Mouse (Mus musculus) E14TG2a.4 (cell line): ENCODE data around the gene Sh2d3c.

Experiments
- H3K27me3 ChIP-seq: 2 replicates; pipeline ENCODE4 v1.6.1; 2014; ENCODE audit warnings: low read length, control low read depth; ENCODE audit not compliant: insufficient read depth
- H3K36me3 ChIP-seq: 2 replicates; pipeline ENCODE4 v1.6.1; 2014; ENCODE audit warnings: low read length, control low read depth; ENCODE audit not compliant: insufficient read depth
- H3K4me1 ChIP-seq: replicated peaks from 2 replicates; pipeline ENCODE4 v1.6.1; 2014; ENCODE audit warnings: low read depth, low read length, control low read depth
- H3K4me3 ChIP-seq: replicated peaks from 2 replicates; pipeline ENCODE4 v1.5.1; 2014; ENCODE audit warnings: mild to moderate bottlenecking, low read length
- H3K9me3 ChIP-seq: 2 replicates; pipeline ENCODE4 v1.6.1; 2014; ENCODE audit warnings: low read length, control low read depth
- CTCF ChIP-seq: conservative IDR thresholded peaks from 2 replicates; pipeline ENCODE4 v1.5.1; 2014; ENCODE audit warnings: low read length
- NANOG ChIP-seq: IDR thresholded peaks from 2 replicates; pipeline ENCODE4 v1.6.1; 2014; ENCODE audit warnings: borderline replicate concordance, low read length, mixed read lengths
- POU5F1 ChIP-seq: IDR thresholded peaks from 2 replicates; pipeline ENCODE4 v1.6.1; 2014; ENCODE audit warnings: low read length, borderline replicate concordance

The Sh2d3c gene

DNA sequence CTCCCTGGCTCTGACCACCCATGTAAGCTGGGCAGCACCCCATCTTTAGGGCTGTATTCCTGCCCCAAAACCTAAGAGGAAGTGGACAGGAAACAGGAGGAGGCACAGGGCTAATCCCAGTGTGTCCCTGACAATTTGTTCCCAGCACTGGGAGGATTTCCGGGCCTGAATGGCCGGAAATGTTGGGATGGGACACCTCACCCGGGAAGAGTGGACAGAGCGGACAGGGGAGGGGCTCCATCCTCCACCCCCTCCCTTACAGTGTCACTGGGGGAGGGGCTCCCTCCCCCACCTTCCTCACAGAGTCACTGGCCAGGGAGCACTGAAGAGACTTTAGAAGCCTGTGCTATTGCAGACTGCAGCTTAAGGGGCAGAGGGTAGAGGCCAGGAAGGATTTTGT, 14.1 kb downstream of the Sh2d3c start:
- Histone ChIP-seq H3K4me1 (peaks cover 11% of the 10 kb centered on the region), H3K36me3 (no peaks in the 10 kb centered on the region)
- TF ChIP-seq CTCF (no peak), POU5F1 (no peak), NANOG (no peak)

DNA sequence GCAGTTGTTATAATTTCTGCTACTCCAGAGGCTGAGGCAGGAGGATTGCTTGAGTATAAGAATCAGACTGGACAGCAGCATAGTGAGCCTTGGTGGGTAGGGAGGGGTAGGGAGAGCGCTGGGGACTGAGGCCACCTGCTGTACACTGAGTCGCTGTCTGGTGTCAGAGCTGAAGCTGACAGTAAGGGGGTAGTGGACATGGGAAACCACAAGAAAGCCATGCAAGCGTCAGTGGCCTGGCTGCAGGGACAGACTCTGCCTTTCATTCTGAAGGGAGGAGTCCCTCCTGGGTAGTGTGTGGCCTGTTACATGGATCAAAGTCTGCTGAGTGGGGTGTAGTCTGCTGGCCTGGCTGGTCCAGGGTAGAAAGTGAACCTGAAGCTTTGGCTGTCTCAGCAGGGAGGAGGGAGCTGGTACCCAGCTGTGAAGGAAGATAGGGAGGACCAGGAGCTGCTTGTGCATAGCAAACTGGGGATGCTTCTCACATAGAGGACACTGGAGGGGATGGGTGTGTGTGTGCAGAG, 15.5 kb downstream of the Sh2d3c start:
- TF ChIP-seq CTCF (no peak), POU5F1 (no peak), NANOG (no peak)
- H3K36me3 ChIP-seq = no peaks in the 10 kb centered on the region
- peaks cover 17% of the 10 kb centered on the region for H3K9me3 ChIP-seq
- H3K4me3 ChIP-seq = no peak overlapping the region
- H3K4me1 ChIP-seq = peaks cover 12% of the 10 kb centered on the region
- peaks cover 34% of the 10 kb centered on the region for H3K27me3 ChIP-seq

More for the DNA sequence above, 14.1 kb downstream of the Sh2d3c start:
- H3K9me3 ChIP-seq = peaks cover 17% of the 10 kb centered on the region
- peaks cover 22% of the 10 kb centered on the region for H3K27me3 ChIP-seq
- no peak overlapping the region for H3K4me3 ChIP-seq

DNA sequence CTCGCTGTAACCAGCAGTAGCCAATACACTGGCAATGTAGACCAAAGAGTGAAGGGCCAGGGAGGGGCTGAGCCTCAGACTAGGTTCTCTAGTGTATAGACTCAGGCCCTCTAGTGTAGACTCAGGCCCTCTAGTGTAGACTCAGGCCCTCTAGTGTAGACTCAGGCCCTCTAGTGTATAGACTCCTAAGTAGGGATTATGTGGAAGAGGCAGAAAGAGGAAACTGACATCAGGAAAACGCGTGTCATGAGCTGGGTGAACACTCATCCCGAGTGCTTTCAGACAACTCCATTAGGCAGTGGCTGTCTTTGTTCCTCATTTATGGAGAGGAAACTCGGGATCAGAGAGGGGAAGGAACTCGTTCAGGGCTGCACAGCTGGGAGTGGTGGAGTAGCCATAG, 16.2 kb downstream of the Sh2d3c start:
- TF ChIP-seq NANOG (no peak), POU5F1 (no peak), CTCF (no peak)
- H3K4me3 ChIP-seq = no peak overlapping the region
- H3K36me3 ChIP-seq = no peaks in the 10 kb centered on the region
- H3K4me1 ChIP-seq = peaks cover 17% of the 10 kb centered on the region
- peaks cover 17% of the 10 kb centered on the region for H3K9me3 ChIP-seq
- H3K27me3 ChIP-seq = peaks cover 39% of the 10 kb centered on the region

DNA sequence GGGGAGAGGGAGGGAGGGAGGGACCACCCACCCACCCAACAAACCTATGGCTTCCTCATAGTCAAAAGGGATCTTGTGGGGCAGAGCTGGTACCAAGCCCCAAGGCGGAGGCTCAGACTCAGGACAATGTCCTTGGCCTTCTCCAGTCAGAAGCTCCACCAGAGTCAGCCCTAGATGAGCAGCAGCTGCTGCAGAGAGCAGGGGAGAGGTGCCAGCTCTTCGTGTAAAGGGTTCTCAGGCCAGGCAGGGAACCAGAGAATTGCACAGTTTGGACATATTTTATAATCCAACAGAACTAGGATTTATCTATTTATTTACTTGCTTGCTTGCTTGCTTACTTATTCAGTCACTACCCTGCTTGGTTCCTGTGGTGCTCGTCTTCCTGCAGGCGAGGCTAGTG, 18.5 kb downstream of the Sh2d3c start:
- peaks cover 58% of the 10 kb centered on the region for H3K27me3 ChIP-seq
- H3K9me3 ChIP-seq = peaks cover 17% of the 10 kb centered on the region
- TF ChIP-seq NANOG = no peak
- TF ChIP-seq CTCF = no peak
- no peak for TF ChIP-seq POU5F1
- peaks cover 22% of the 10 kb centered on the region for H3K4me1 ChIP-seq
- no peaks in the 10 kb centered on the region for H3K36me3 ChIP-seq
- H3K4me3 ChIP-seq = no peak overlapping the region

DNA sequence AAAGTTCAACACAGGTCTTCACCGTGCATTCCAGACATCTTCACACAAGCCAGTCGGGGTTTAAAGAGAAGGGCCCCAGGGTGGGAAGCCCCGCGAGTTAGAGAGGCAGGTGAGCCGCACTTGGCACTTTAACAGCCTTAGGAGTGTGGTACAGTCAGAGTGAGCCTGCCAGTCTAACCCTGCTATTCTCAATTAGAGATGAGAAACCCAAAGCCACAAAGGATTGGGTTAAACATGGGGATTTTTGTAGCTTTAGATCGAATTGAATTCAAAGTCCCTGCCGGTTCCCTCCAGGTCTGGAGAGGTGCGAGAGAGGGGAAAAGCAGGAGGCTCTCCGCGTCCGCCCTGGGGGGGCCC, 20.0 kb downstream of the Sh2d3c start, which contains the start of gene 6330409D20Rik:
TSS of gene 6330409D20Rik (minus strand) at position 101 of the 357 bp plus-strand sequence.
- Histone ChIP-seq H3K27me3 (peaks cover 74% of the 10 kb centered on the region), H3K9me3 (peaks cover 17% of the 10 kb centered on the region), H3K4me1 (peaks cover 16% of the 10 kb centered on the region), H3K4me3 (peak within 1 kb of the TSS; percentile 88), H3K36me3 (no peaks in the 10 kb centered on the region)
- TF ChIP-seq POU5F1 (no peak), NANOG (no peak), CTCF (no peak)

DNA sequence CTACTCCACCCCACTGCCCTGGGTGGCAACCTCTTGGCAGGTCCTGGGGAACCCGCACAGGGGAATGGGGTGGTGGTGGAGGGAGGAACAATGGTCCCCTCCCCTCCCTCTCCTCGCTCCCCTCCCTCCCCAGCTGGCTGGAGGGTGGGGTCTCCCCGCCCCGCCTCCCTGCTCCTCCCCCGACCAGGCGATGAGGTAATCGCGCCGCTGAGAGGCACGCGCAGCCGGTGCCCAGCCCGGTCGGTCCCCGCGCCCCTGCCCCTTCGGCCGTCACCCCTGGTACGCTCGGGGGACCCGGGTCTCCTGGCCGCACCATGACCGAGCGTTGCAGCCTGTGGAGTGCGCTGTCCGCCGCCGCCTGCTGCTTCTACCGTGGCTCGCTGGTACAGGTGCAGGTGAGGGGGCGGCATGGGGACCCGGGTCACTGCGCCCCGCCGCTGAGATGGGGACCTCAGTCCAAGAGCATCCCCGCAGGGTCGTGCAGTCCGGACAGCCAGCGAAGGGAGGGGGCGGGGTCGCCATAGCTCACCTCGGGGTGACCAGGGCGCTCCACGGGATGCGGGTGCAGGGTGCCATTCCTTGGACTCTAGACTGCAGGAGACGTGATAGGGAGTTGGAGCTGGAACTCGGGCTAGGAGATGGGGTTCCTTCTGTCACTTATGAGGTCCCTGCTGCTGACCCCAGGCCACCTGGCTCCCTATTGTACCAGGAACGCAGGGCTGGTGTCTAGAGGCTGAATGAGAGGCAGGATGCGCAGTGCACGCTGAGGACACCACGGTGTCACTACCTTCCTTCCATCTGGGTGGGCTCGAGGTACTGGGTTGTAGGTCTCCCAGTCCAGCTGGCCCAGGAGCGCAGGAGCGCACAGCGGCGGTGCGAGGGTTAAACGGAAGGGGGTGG, 20.7 kb downstream of the Sh2d3c start:
- H3K4me1 ChIP-seq = peaks cover 16% of the 10 kb centered on the region
- peaks cover 78% of the 10 kb centered on the region for H3K27me3 ChIP-seq
- H3K36me3 ChIP-seq = no peaks in the 10 kb centered on the region
- peaks cover 14% of the 10 kb centered on the region for H3K9me3 ChIP-seq
- H3K4me3 ChIP-seq = peak overlapping the region; percentile 88
- TF ChIP-seq POU5F1 = no peak
- no peak for TF ChIP-seq NANOG
- no peak for TF ChIP-seq CTCF

DNA sequence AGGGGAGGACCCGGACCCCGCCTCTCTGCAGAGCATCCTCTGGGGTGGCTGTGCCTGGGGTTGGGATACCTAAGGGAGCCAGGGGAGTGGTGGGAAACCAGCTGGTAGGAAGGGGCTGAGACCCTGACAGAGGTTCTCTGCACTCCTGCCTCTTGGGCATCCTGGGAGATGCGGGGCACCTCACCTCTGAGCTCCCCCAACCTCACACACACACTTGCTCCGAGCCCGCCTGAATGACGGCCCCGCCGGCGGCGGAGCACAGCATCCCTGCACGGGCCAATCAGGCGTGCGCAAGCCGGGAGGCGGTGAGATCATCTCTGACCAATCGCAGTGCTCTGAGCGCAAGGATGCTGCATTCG, 21.3 kb downstream of the Sh2d3c start:
- H3K9me3 ChIP-seq = peaks cover 8% of the 10 kb centered on the region
- H3K36me3 ChIP-seq = no peaks in the 10 kb centered on the region; the same call in 1 of the 2 replicates
- no peak for TF ChIP-seq POU5F1
- no peak for TF ChIP-seq CTCF
- TF ChIP-seq NANOG = no peak
- H3K27me3 ChIP-seq = peaks cover 79% of the 10 kb centered on the region
- peak overlapping the region; percentile 88 for H3K4me3 ChIP-seq
- peaks cover 16% of the 10 kb centered on the region for H3K4me1 ChIP-seq

DNA sequence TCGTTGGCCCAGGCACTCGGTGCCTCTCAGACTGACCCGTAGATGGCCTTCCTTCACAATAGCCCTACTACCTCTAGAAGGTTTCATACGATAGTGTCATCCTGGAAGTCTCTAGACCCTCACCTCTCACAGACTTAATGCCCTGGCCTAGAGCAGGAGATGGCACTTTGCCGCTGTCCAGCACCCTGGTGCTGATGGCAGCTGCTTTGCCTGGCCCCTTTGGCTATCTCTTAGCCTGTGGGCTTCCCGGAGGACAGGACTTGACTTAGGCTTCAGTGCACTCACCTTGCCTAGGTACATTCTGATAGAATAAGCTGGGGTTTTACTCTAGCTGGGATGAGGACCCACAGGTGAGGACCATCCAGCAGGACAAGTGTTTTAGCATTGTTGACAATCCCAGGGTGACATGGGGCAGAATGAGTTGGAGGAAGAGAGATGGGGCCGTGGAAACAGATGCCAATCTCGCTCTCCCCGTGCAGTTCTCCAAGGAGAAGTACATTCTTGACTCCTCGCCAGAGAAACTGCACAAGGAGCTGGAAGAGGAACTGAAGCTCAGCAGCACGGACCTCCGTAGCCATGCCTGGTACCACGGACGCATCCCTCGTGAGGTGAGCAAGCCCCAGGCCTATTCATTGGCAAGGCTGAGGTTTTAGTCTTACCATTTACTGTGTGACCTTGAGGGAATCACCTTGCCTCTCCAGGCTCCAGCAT, 23.6 kb downstream of the Sh2d3c start:
- no peaks in the 10 kb centered on the region for H3K9me3 ChIP-seq
- TF ChIP-seq POU5F1 = no peak
- TF ChIP-seq NANOG = no peak
- TF ChIP-seq CTCF = no peak
- no peak overlapping the region for H3K4me3 ChIP-seq
- peaks cover 75% of the 10 kb centered on the region for H3K27me3 ChIP-seq
- H3K36me3 ChIP-seq = no peaks in the 10 kb centered on the region; the same call in 1 of the 2 replicates
- peaks cover 20% of the 10 kb centered on the region for H3K4me1 ChIP-seq
